Mouse (Mus musculus): ENCODE measurements around the gene Ptov1. TPM values are rescaled to one million over a fixed set of nuclear protein-coding genes. Genes with fewer than 3 reads are reported as not detected.
A peak's percentile ranks its signal among the peaks of the same experiment; 100 is the strongest.

Gene Ptov1
- polyA plus RNA-seq, 1 experiment from 2014 or later = 307 TPM

GRCm38 (mm10) chr7:44839171-44839490 is 30.5 kb downstream of the Ptov1 start:
- peak overlapping the region; percentile 67 for H3K4me2 ChIP-seq (ENCODE audit: low read depth, low read length)
- no peak for ATAC-seq (ENCODE audit: low read depth)
- peaks cover 12% of the 10 kb centered on the region for H3K27me3 ChIP-seq (ENCODE audit: control insufficient read depth, insufficient read depth, low read depth, low read length)
- 30% methylated on average over 11 of the region's 11 CpGs for WGBS
- H3K4me1 ChIP-seq (replicated peaks; ENCODE audit: control insufficient read depth, insufficient read depth, low read length) = peaks cover 17% of the 10 kb centered on the region
- peaks cover 24% of the 10 kb centered on the region for H3K36me3 ChIP-seq (ENCODE audit: control insufficient read depth, insufficient read depth, low read length)
- H3K4me3 ChIP-seq (ENCODE audit: low read length) = peak overlapping the region; percentile 40; the same call in 1 of the 2 replicates
- H3K9ac ChIP-seq (ENCODE audit: low read length) = peak overlapping the region; percentile 62
- H3K9me3 ChIP-seq (ENCODE audit: control insufficient read depth, low read length) = no peaks in the 10 kb centered on the region
- H3K27ac ChIP-seq (ENCODE audit: low read length) = no peak overlapping the region

DNA sequence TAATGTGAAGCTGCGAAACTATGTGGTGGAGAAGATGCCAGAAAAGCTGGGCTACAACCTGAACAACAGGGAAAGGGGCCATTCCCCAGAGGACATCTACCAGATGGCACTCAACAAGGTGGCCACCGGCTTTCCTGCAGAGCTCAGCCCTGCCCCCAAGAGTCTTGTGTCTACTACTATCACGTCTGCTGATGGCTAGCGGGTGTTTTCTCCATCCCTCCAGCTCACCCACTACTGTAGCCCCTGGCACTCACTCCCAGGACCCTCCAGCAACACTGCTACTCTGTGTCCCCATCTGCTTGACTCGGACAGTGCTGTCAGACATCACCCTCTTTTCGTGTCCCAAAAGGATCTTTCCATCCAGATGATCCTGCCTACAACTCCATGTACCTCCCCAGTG is 31.5 kb downstream of the Ptov1 start:
- H3K4me1 ChIP-seq (replicated peaks; ENCODE audit: control insufficient read depth, insufficient read depth, low read length) = peaks cover 18% of the 10 kb centered on the region
- peaks cover 12% of the 10 kb centered on the region for H3K27me3 ChIP-seq (ENCODE audit: control insufficient read depth, insufficient read depth, low read depth, low read length)
- no peak overlapping the region for H3K4me3 ChIP-seq (ENCODE audit: low read length)
- WGBS = 87% methylated on average over 6 of the region's 6 CpGs
- no peak overlapping the region for H3K4me2 ChIP-seq (ENCODE audit: low read depth, low read length)
- no peak for ATAC-seq (ENCODE audit: low read depth)
- no peaks in the 10 kb centered on the region for H3K9me3 ChIP-seq (ENCODE audit: control insufficient read depth, low read length)
- peaks cover 15% of the 10 kb centered on the region for H3K36me3 ChIP-seq (ENCODE audit: control insufficient read depth, insufficient read depth, low read length)
- no peak overlapping the region for H3K27ac ChIP-seq (ENCODE audit: low read length)
- H3K9ac ChIP-seq (ENCODE audit: low read length) = no peak overlapping the region

DNA sequence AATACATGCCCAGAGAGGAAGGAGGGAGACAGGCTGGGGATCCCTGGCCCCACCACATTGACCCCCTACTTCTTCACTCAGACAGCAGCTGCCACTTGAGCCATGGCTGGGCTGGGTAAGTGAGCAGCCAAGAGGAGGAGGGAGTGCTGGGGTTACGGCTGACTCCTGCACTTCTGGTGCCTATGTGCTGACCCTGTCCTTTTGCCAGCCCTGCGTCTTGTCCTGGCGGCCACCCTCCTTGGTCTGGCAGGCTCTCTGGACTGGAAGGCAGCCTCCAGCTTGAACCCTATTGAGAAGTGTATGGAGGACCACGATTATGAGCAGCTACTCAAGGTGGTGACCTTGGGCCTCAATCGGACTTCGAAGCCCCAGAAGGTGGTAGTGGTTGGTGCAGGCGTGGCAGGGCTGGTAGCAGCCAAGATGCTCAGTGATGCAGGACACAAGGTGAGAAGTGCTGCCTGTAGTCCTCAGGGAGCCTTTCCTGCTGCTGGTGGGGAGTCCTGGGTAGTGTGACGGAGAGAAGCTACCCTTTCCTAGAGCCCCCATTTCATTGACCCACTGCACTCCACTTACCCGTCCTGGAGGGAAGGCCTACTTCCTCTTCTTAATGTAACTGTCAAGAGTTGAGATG is 33.0 kb downstream of the Ptov1 start:
- no peaks in the 10 kb centered on the region for H3K9me3 ChIP-seq (ENCODE audit: control insufficient read depth, low read length)
- H3K27ac ChIP-seq (ENCODE audit: low read length) = no peak overlapping the region
- ATAC-seq (ENCODE audit: low read depth) = no peak
- 77% methylated on average over 9 of the region's 9 CpGs for WGBS
- no peak overlapping the region for H3K9ac ChIP-seq (ENCODE audit: low read length)
- peaks cover 12% of the 10 kb centered on the region for H3K27me3 ChIP-seq (ENCODE audit: control insufficient read depth, insufficient read depth, low read depth, low read length)
- peaks cover 7% of the 10 kb centered on the region for H3K36me3 ChIP-seq (ENCODE audit: control insufficient read depth, insufficient read depth, low read length)
- no peak overlapping the region for H3K4me2 ChIP-seq (ENCODE audit: low read depth, low read length)
- no peak overlapping the region for H3K4me3 ChIP-seq (ENCODE audit: low read length)
- H3K4me1 ChIP-seq (replicated peaks; ENCODE audit: control insufficient read depth, insufficient read depth, low read length) = peaks cover 20% of the 10 kb centered on the region

- WGBS = 36% methylated on average over 3 of the region's 3 CpGs
- no peak overlapping the region for H3K4me2 ChIP-seq (ENCODE audit: low read depth, low read length)
These were observed 33.6 kb downstream of the Ptov1 start for GRCm38 (mm10) chr7:44836016-44836404.

GRCm38 (mm10) chr7:44835373-44836015 is 34.1 kb downstream of the Ptov1 start:
- Histone ChIP-seq H3K4me1 (replicated peaks; ENCODE audit: control insufficient read depth, insufficient read depth, low read length) (peaks cover 20% of the 10 kb centered on the region), H3K4me3 (ENCODE audit: low read length) (no peak overlapping the region), H3K27ac (ENCODE audit: low read length) (no peak overlapping the region), H3K36me3 (ENCODE audit: control insufficient read depth, insufficient read depth, low read length) (peaks cover 10% of the 10 kb centered on the region), H3K9ac (ENCODE audit: low read length) (no peak overlapping the region), H3K9me3 (ENCODE audit: control insufficient read depth, low read length) (no peaks in the 10 kb centered on the region), H3K4me2 (ENCODE audit: low read depth, low read length) (no peak overlapping the region), H3K27me3 (ENCODE audit: control insufficient read depth, insufficient read depth, low read depth, low read length) (peaks cover 7% of the 10 kb centered on the region)
- no peak for ATAC-seq (ENCODE audit: low read depth)
- WGBS = 91% methylated on average over 1 of the region's 1 CpGs

More at GRCm38 (mm10) chr7:44836016-44836404, 33.6 kb downstream of the Ptov1 start:
- Histone ChIP-seq H3K4me1 (replicated peaks; ENCODE audit: control insufficient read depth, insufficient read depth, low read length) (peaks cover 20% of the 10 kb centered on the region), H3K9ac (ENCODE audit: low read length) (no peak overlapping the region), H3K9me3 (ENCODE audit: control insufficient read depth, low read length) (no peaks in the 10 kb centered on the region), H3K36me3 (ENCODE audit: control insufficient read depth, insufficient read depth, low read length) (peaks cover 8% of the 10 kb centered on the region), H3K4me3 (ENCODE audit: low read length) (no peak overlapping the region), H3K27me3 (ENCODE audit: control insufficient read depth, insufficient read depth, low read depth, low read length) (peaks cover 12% of the 10 kb centered on the region), H3K27ac (ENCODE audit: low read length) (no peak overlapping the region)
- no peak for ATAC-seq (ENCODE audit: low read depth)

- peaks cover 7% of the 10 kb centered on the region; the same call in 1 of the 2 replicates for H3K4me1 ChIP-seq (replicated peaks; ENCODE audit: control insufficient read depth, insufficient read depth, low read length)
- no peak overlapping the region for H3K27ac ChIP-seq (ENCODE audit: low read length)
- ATAC-seq (ENCODE audit: low read depth) = no peak
- H3K36me3 ChIP-seq (ENCODE audit: control insufficient read depth, insufficient read depth, low read length) = peaks cover 29% of the 10 kb centered on the region
- no peaks in the 10 kb centered on the region for H3K9me3 ChIP-seq (ENCODE audit: control insufficient read depth, low read length)
- H3K4me3 ChIP-seq (ENCODE audit: low read length) = no peak overlapping the region
- no peaks in the 10 kb centered on the region for H3K27me3 ChIP-seq (ENCODE audit: control insufficient read depth, insufficient read depth, low read depth, low read length)
- WGBS = 42% methylated on average over 4 of the region's 4 CpGs
- no peak overlapping the region for H3K4me2 ChIP-seq (ENCODE audit: low read depth, low read length)
- no peak overlapping the region for H3K9ac ChIP-seq (ENCODE audit: low read length)
These were observed 36.8 kb downstream of the Ptov1 start for GRCm38 (mm10) chr7:44832763-44833162.

- Histone ChIP-seq H3K9ac (ENCODE audit: low read length) (no peak overlapping the region), H3K36me3 (ENCODE audit: control insufficient read depth, insufficient read depth, low read length) (peaks cover 29% of the 10 kb centered on the region), H3K27ac (ENCODE audit: low read length) (no peak overlapping the region), H3K27me3 (ENCODE audit: control insufficient read depth, insufficient read depth, low read depth, low read length) (no peaks in the 10 kb centered on the region), H3K4me2 (ENCODE audit: low read depth, low read length) (no peak overlapping the region), H3K4me3 (ENCODE audit: low read length) (no peak overlapping the region), H3K9me3 (ENCODE audit: control insufficient read depth, low read length) (no peaks in the 10 kb centered on the region), H3K4me1 (replicated peaks; ENCODE audit: control insufficient read depth, insufficient read depth, low read length) (peaks cover 8% of the 10 kb centered on the region)
- ATAC-seq (ENCODE audit: low read depth) = no peak
- WGBS = 89% methylated on average over 5 of the region's 5 CpGs
These were observed 40.9 kb downstream of the Ptov1 start for GRCm38 (mm10) chr7:44828706-44829105.

DNA sequence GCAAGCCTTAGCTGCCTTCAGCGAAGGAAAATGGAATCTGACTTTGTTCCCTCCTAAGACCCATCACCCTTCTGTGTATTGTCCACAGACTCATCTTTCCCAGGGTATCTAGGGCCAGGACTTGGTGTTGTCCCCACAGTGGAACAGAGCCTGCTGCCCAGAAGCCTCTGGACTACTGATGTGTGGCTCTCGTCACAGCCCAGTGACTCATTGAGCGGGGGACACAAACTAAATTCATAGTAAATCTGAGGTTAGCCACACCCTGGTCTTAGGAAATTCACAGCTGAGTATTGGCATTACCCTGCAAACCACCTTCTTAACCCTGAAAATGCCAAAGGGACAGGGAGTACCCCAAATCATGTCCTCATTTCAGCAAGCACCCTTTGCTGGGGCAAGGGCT is 42.8 kb downstream of the Ptov1 start:
- 80% methylated on average over 3 of the region's 3 CpGs for WGBS
- H3K36me3 ChIP-seq (ENCODE audit: control insufficient read depth, insufficient read depth, low read length) = peaks cover 29% of the 10 kb centered on the region
- H3K4me2 ChIP-seq (ENCODE audit: low read depth, low read length) = no peak overlapping the region
- H3K27ac ChIP-seq (ENCODE audit: low read length) = no peak overlapping the region
- no peak overlapping the region for H3K9ac ChIP-seq (ENCODE audit: low read length)
- no peak for ATAC-seq (ENCODE audit: low read depth)
- H3K4me3 ChIP-seq (ENCODE audit: low read length) = no peak overlapping the region
- no peaks in the 10 kb centered on the region for H3K27me3 ChIP-seq (ENCODE audit: control insufficient read depth, insufficient read depth, low read depth, low read length)
- peaks cover 8% of the 10 kb centered on the region; the same call in 1 of the 2 replicates for H3K4me1 ChIP-seq (replicated peaks; ENCODE audit: control insufficient read depth, insufficient read depth, low read length)
- H3K9me3 ChIP-seq (ENCODE audit: control insufficient read depth, low read length) = no peaks in the 10 kb centered on the region

GRCm38 (mm10) chr7:44824872-44825271 is 44.7 kb downstream of the Ptov1 start:
- H3K4me3 ChIP-seq (ENCODE audit: low read length) = no peak overlapping the region
- no peaks in the 10 kb centered on the region for H3K9me3 ChIP-seq (ENCODE audit: control insufficient read depth, low read length)
- H3K9ac ChIP-seq (ENCODE audit: low read length) = no peak overlapping the region
- WGBS = 16% methylated on average over 3 of the region's 3 CpGs
- H3K4me1 ChIP-seq (replicated peaks; ENCODE audit: control insufficient read depth, insufficient read depth, low read length) = peaks cover 13% of the 10 kb centered on the region
- H3K27me3 ChIP-seq (ENCODE audit: control insufficient read depth, insufficient read depth, low read depth, low read length) = no peaks in the 10 kb centered on the region
- no peak overlapping the region for H3K4me2 ChIP-seq (ENCODE audit: low read depth, low read length)
- H3K36me3 ChIP-seq (ENCODE audit: control insufficient read depth, insufficient read depth, low read length) = peaks cover 13% of the 10 kb centered on the region
- ATAC-seq (ENCODE audit: low read depth) = peak; percentile 46; the same call in 1 of the 2 replicates
- no peak overlapping the region for H3K27ac ChIP-seq (ENCODE audit: low read length)
